In the genomic region with DNA sequence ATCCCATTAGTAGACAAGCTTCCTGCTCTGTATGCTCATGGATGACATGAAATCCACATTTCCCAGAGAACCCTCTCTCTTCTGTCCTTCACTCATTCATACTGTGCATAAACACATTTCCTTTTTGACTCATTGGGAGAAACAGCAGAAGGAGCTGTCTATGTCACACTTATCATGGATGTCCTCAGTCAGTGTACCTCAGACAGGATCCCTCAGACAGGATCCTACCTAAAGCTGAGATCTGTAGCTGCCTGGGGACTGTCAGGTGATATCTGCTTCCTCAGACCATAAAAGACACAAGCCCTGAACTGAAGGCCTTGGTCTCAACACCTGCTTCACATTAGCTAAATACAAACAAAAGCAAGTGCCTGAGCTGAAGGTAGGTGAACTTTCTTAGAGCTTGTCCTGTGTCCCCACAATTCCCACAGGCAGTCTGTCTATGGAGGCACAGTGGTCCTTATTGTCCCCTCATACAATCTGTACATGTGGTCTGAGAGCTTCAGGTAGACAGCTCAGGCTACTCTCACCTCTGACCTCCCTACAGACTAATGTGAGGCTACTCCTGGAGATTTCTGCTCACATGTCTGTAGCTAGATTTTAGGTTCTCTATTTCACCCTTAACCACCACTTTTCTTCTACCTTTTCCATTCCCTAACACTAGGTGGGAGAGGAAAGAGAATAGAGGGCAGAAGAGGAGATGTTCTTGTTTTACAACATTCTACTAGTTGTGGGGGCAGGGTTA, we compare ENCODE assay signal across 10 mouse cellular contexts. TPM values are rescaled to one million over a fixed set of nuclear protein-coding genes. Genes with fewer than 3 reads are reported as not detected.
DNase-seq lines count a peak whose midpoint lies in the region; ATAC-seq and TF ChIP-seq lines count a peak whose summit lies in the region.
"Had no signal": no experiment of that assay in that cellular context is flagged by ENCODE, and none has a peak within 500 bp of the region (broad histone marks: within the 10 kb centered on the region; RNA-seq: fewer than 3 reads in every experiment).

No protein-coding gene starts in this region.

- no peaks in the 10 kb centered on the region for H3K9me3 ChIP-seq in liver, embryonic 15.5 days (replicated peaks)
- no peaks in the 10 kb centered on the region for H3K9me3 ChIP-seq in embryonic facial prominence, embryonic 10.5 days
- H3K9me3 ChIP-seq in intestine, postnatal 0 days (ENCODE audit: control insufficient read depth), result no peaks in the 10 kb centered on the region
- H3K9me3 ChIP-seq: heart, embryonic 13.5 days had no signal

- no peak for DNase-seq in liver
- peak; percentile 16 for DNase-seq in embryonic facial prominence, embryonic 10.5 days (ENCODE audit: low spot score)
- peak; percentile 20 for DNase-seq in retina, postnatal 1 day
- DNase-seq in right cerebral cortex, postnatal 36 days (ENCODE audit: low spot score in 2 of 2), result no peak
- no peak for DNase-seq in layer of hippocampus, adult 9-10 months (ENCODE audit: low spot score)
- no peak for DNase-seq in cerebellum, adult 9-11 months

- H3K36me3 ChIP-seq in liver, embryonic 15.5 days (replicated peaks), result no peaks in the 10 kb centered on the region
- no peaks in the 10 kb centered on the region for H3K36me3 ChIP-seq in embryonic facial prominence, embryonic 10.5 days (replicated peaks)
- H3K36me3 ChIP-seq in intestine, postnatal 0 days (ENCODE audit: control insufficient read depth, insufficient read depth), result no peaks in the 10 kb centered on the region
- H3K36me3 ChIP-seq: heart, embryonic 13.5 days had no signal

- no peaks in the 10 kb centered on the region for H3K4me1 ChIP-seq in liver, embryonic 15.5 days (replicated peaks)
- H3K4me1 ChIP-seq in embryonic facial prominence, embryonic 10.5 days, result no peaks in the 10 kb centered on the region
- H3K4me1 ChIP-seq in intestine, postnatal 0 days (replicated peaks; ENCODE audit: control insufficient read depth, insufficient read depth, low read length), result no peaks in the 10 kb centered on the region
- H3K4me1 ChIP-seq: heart, embryonic 13.5 days had no signal

- no peak overlapping the region for H3K9ac ChIP-seq in liver, embryonic 15.5 days
- H3K9ac ChIP-seq in intestine, postnatal 0 days (ENCODE audit: low read depth, low read length), result no peak overlapping the region
- H3K9ac ChIP-seq: heart, embryonic 13.5 days had no signal

- H3K4me2 ChIP-seq in liver, embryonic 15.5 days, result no peak overlapping the region
- no peak overlapping the region for H3K4me2 ChIP-seq in intestine, postnatal 0 days (replicated peaks; ENCODE audit: low read depth)
- H3K4me2 ChIP-seq: heart, embryonic 13.5 days had no signal

- no peak for TF ChIP-seq CTCF in intestine, postnatal 0 days (IDR thresholded peaks at IDR 0.05; ENCODE audit: low read depth)

- no peak overlapping the region for H3K4me3 ChIP-seq in liver, embryonic 15.5 days (replicated peaks)
- H3K4me3 ChIP-seq in embryonic facial prominence, embryonic 10.5 days, result no peak overlapping the region
- H3K4me3 ChIP-seq in intestine, postnatal 0 days (ENCODE audit: low read depth, low read length), result no peak overlapping the region
- H3K4me3 ChIP-seq: heart, embryonic 13.5 days had no signal

- H3K27me3 ChIP-seq in liver, embryonic 15.5 days, result no peaks in the 10 kb centered on the region
- H3K27me3 ChIP-seq in embryonic facial prominence, embryonic 10.5 days (replicated peaks; ENCODE audit: low read depth, poor library complexity, severe bottlenecking), result no peaks in the 10 kb centered on the region
- H3K27me3 ChIP-seq in intestine, postnatal 0 days (replicated peaks; ENCODE audit: control insufficient read depth, insufficient read depth, low read length), result no peaks in the 10 kb centered on the region
- H3K27me3 ChIP-seq: heart, embryonic 13.5 days had no signal

- no peak overlapping the region for H3K27ac ChIP-seq in liver, embryonic 15.5 days (replicated peaks)
- no peak overlapping the region for H3K27ac ChIP-seq in embryonic facial prominence, embryonic 10.5 days (replicated peaks)
- no peak overlapping the region for H3K27ac ChIP-seq in intestine, postnatal 0 days (ENCODE audit: low read depth, low read length)
- H3K27ac ChIP-seq: heart, embryonic 13.5 days had no signal

- ATAC-seq in liver, embryonic 15.5 days (ENCODE audit: insufficient read depth), result 0 out of 2 replicates have a peak, but pooled peaks have one; percentile 17
- peak; percentile 31; the same call in 1 of the 2 replicates for ATAC-seq in intestine, postnatal 0 days

RNA-seq across cellular contexts. Expression of a gene that starts 1.1 kb away (rescaled TPM):
- not detected in 2 replicates for polyA plus RNA-seq in liver, embryonic 15.5 days (2015; fragmentation: Nextera tagmentation; extraction: Ambion mirVana)
- polyA plus RNA-seq in embryonic facial prominence, embryonic 10.5 days (2016; fragmentation: Nextera tagmentation; extraction: Ambion mirVana), result not detected in 2 replicates
- not detected in 2 replicates for polyA plus RNA-seq in intestine, postnatal 0 days (2015; fragmentation: Nextera tagmentation; extraction: Ambion mirVana)
- polyA plus RNA-seq: heart, embryonic 13.5 days; neural tube, embryonic 14.5 days had no signal

Comparison
In these comparisons a context has a peak if more than half of its experiments do, and no peak if none do; other contexts are left out.
1. DNase-seq: peak in embryonic facial prominence, embryonic 10.5 days (single experiment) and retina, postnatal 1 day (single experiment); none in liver (single experiment), right cerebral cortex, postnatal 36 days (0 of 2), layer of hippocampus, adult 9-10 months (single experiment) and cerebellum, adult 9-11 months (single experiment).